Mouse (Mus musculus) erythroblast, embryonic 14.5 days (primary cell): ENCODE data around the gene Tbpl1.

Source experiments
- GATA1 ChIP-seq: IDR thresholded peaks from 2 replicates; pipeline ENCODE4 v1.6.1; 2012; ENCODE audit warnings: low read length, inconsistent platforms, mixed read lengths
- TAL1 ChIP-seq: IDR thresholded peaks from 3 replicates; pipeline ENCODE4 v1.6.1; 2012; ENCODE audit warnings: low read length, inconsistent platforms, mixed read lengths

- no peak for TF ChIP-seq TAL1
- no peak for TF ChIP-seq GATA1
Measured at GRCm38 (mm10) chr10:22701485-22702315, 30.0 kb downstream of the Tbpl1 start.
